Mouse (Mus musculus): ENCODE results near the gene Btf3. TPM values are rescaled to one million over a fixed set of nuclear protein-coding genes. Genes with fewer than 3 reads are reported as not detected.
A peak's percentile ranks its signal among the peaks of the same experiment; 100 is the strongest.

Gene Btf3
- polyA plus RNA-seq, 1 experiment = 1,134 TPM

DNA sequence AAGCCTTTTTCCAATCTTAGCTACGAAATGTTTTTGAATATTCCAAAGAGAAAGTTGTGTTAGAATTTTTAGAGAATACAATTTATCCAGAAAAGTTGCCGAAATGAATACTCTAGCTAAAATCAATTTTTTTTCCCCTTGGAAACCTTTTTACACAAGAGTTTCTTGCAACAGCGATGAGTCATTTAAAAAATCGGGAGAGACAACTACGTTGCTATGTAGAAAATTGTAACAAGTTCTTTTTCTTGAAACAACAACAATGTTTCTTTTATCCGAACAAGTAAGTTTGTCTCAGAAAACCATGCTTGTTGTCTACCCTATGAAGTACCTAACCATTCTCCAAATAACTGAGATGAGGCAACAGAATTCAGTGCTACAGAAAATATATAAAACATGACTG is 1.1 kb upstream of the Btf3 start:
- Histone ChIP-seq H3ac (ENCODE audit: control insufficient read depth, insufficient read length) (no peak overlapping the region), H3K27me3 (ENCODE audit: control insufficient read depth, insufficient read depth, insufficient read length) (no peaks in the 10 kb centered on the region), H3K4me2 (ENCODE audit: low read depth) (peak overlapping the region; percentile 98), H3K79me2 (ENCODE audit: control insufficient read depth, insufficient read depth) (peaks cover 37% of the 10 kb centered on the region), H3K4me3 (peak overlapping the region; percentile 78), H3K36me3 (ENCODE audit: control insufficient read depth, insufficient read depth) (peaks cover 21% of the 10 kb centered on the region)
- TF ChIP-seq CEBPB (IDR thresholded peaks at IDR 0.05; ENCODE audit: insufficient read depth, poor library complexity, severe bottlenecking) (no peak), MYOD1 (IDR thresholded peaks at IDR 0.05; ENCODE audit: control insufficient read depth in 1 of 3, insufficient read length in 2 of 3, low read depth in 2 of 3) (no peak), MYOG (IDR thresholded peaks at IDR 0.05; ENCODE audit: control insufficient read depth in 1 of 3, insufficient read depth in 1 of 3, insufficient read length in 2 of 3, low read depth in 2 of 3) (no peak), POLR2AphosphoS2 (IDR thresholded peaks at IDR 0.05; ENCODE audit: insufficient read length, low read depth) (no peak), TCF3 (IDR thresholded peaks at IDR 0.05; ENCODE audit: insufficient read length, low read depth) (no peak), POLR2A (IDR thresholded peaks at IDR 0.05; ENCODE audit: insufficient read length, low read depth) (no peak), USF1 (IDR thresholded peaks at IDR 0.05; ENCODE audit: low read depth) (no peak), E2F4 (IDR thresholded peaks at IDR 0.05; ENCODE audit: insufficient read depth) (no peak), MAX (IDR thresholded peaks at IDR 0.05; ENCODE audit: low read depth) (no peak), REST (IDR thresholded peaks at IDR 0.05; ENCODE audit: insufficient read depth, insufficient read length) (no peak), SRF (IDR thresholded peaks at IDR 0.05; ENCODE audit: control insufficient read depth, insufficient read length, low read depth) (no peak), TCF12 (IDR thresholded peaks at IDR 0.05; ENCODE audit: insufficient read depth, poor library complexity, severe bottlenecking) (no peak)

DNA sequence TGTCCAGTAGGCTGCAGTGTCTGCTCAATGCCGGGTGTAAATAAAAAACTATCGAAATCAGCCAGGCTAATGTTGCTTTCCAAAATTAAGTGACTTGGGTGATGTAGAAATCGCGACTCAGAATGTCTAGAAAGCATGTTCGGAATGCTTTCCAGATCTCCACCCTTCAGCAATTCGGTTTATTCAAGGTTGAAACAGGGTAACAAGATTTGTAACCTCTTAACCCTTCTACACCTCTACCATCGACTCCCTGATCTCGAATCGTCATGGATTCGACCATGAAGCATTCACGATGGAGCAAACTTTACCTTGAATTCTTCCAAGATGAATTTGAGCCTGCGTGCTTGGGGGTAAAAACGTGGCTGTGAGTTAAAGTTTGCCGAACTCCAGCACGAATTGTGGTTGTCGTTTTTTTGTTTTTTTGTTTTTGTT is 456 bp upstream of the Btf3 start:
- Histone ChIP-seq H3K4me2 (ENCODE audit: low read depth) (peak overlapping the region; percentile 98), H3K27me3 (ENCODE audit: control insufficient read depth, insufficient read depth, insufficient read length) (no peaks in the 10 kb centered on the region), H3ac (ENCODE audit: control insufficient read depth, insufficient read length) (peak overlapping the region; percentile 100), H3K36me3 (ENCODE audit: control insufficient read depth, insufficient read depth) (peaks cover 28% of the 10 kb centered on the region), H3K79me2 (ENCODE audit: control insufficient read depth, insufficient read depth) (peaks cover 43% of the 10 kb centered on the region), H3K4me3 (peak overlapping the region; percentile 78)
- no peak for TF ChIP-seq TCF12 (IDR thresholded peaks at IDR 0.05; ENCODE audit: insufficient read depth, poor library complexity, severe bottlenecking)
- TF ChIP-seq SRF (IDR thresholded peaks at IDR 0.05; ENCODE audit: control insufficient read depth, insufficient read length, low read depth) = no peak
- TF ChIP-seq USF1 (IDR thresholded peaks at IDR 0.05; ENCODE audit: low read depth) = no peak
- no peak for TF ChIP-seq E2F4 (IDR thresholded peaks at IDR 0.05; ENCODE audit: insufficient read depth)
- TF ChIP-seq REST (IDR thresholded peaks at IDR 0.05; ENCODE audit: insufficient read depth, insufficient read length) = no peak
- TF ChIP-seq POLR2A (IDR thresholded peaks at IDR 0.05; ENCODE audit: insufficient read length, low read depth) = no peak
- TF ChIP-seq MYOD1 (IDR thresholded peaks at IDR 0.05; ENCODE audit: control insufficient read depth in 1 of 3, insufficient read length in 2 of 3, low read depth in 2 of 3) = no peak
- TF ChIP-seq MAX (IDR thresholded peaks at IDR 0.05; ENCODE audit: low read depth) = no peak
- TF ChIP-seq POLR2AphosphoS2 (IDR thresholded peaks at IDR 0.05; ENCODE audit: insufficient read length, low read depth) = no peak
- no peak for TF ChIP-seq TCF3 (IDR thresholded peaks at IDR 0.05; ENCODE audit: insufficient read length, low read depth)
- no peak for TF ChIP-seq MYOG (IDR thresholded peaks at IDR 0.05; ENCODE audit: control insufficient read depth in 1 of 3, insufficient read depth in 1 of 3, insufficient read length in 2 of 3, low read depth in 2 of 3)
- no peak for TF ChIP-seq CEBPB (IDR thresholded peaks at IDR 0.05; ENCODE audit: insufficient read depth, poor library complexity, severe bottlenecking)

DNA sequence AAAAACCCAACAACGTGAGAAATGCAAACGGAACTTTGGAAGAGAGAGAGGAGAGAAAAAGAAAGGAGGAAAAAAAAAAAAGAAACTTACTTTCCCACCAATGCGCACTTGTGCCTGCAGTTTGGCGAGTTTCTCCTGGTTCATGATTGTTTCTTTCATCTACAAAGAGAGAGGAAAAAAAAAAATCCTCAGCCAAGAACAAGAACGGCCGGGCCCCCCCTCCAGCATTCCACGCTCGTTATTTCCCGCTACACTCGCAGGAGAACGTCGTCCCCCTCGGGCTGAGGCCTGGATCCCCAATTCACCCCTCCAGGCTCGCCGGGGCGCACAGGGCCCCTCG is 696 bp downstream of the Btf3 start:
- Histone ChIP-seq H3K4me3 (peak overlapping the region; percentile 78), H3K4me2 (ENCODE audit: low read depth) (peak overlapping the region; percentile 91), H3K27me3 (ENCODE audit: control insufficient read depth, insufficient read depth, insufficient read length) (no peaks in the 10 kb centered on the region), H3K79me2 (ENCODE audit: control insufficient read depth, insufficient read depth) (peaks cover 54% of the 10 kb centered on the region), H3ac (ENCODE audit: control insufficient read depth, insufficient read length) (peak overlapping the region; percentile 100), H3K36me3 (ENCODE audit: control insufficient read depth, insufficient read depth) (peaks cover 39% of the 10 kb centered on the region)
- TF ChIP-seq REST (IDR thresholded peaks at IDR 0.05; ENCODE audit: insufficient read depth, insufficient read length) (no peak), SRF (IDR thresholded peaks at IDR 0.05; ENCODE audit: control insufficient read depth, insufficient read length, low read depth) (no peak), POLR2AphosphoS2 (IDR thresholded peaks at IDR 0.05; ENCODE audit: insufficient read length, low read depth) (no peak), MYOG (IDR thresholded peaks at IDR 0.05; ENCODE audit: control insufficient read depth in 1 of 3, insufficient read depth in 1 of 3, insufficient read length in 2 of 3, low read depth in 2 of 3) (no peak), MAX (IDR thresholded peaks at IDR 0.05; ENCODE audit: low read depth) (no peak), POLR2A (IDR thresholded peaks at IDR 0.05; ENCODE audit: insufficient read length, low read depth) (no peak), MYOD1 (IDR thresholded peaks at IDR 0.05; ENCODE audit: control insufficient read depth in 1 of 3, insufficient read length in 2 of 3, low read depth in 2 of 3) (no peak), USF1 (IDR thresholded peaks at IDR 0.05; ENCODE audit: low read depth) (no peak)

GRCm38 (mm10) chr13:98315124-98315523 is 1.7 kb downstream of the Btf3 start:
- TF ChIP-seq REST (IDR thresholded peaks at IDR 0.05; ENCODE audit: insufficient read depth, insufficient read length) (no peak), POLR2A (IDR thresholded peaks at IDR 0.05; ENCODE audit: insufficient read length, low read depth) (no peak), TCF12 (IDR thresholded peaks at IDR 0.05; ENCODE audit: insufficient read depth, poor library complexity, severe bottlenecking) (no peak), E2F4 (IDR thresholded peaks at IDR 0.05; ENCODE audit: insufficient read depth) (no peak), CEBPB (IDR thresholded peaks at IDR 0.05; ENCODE audit: insufficient read depth, poor library complexity, severe bottlenecking) (no peak), USF1 (IDR thresholded peaks at IDR 0.05; ENCODE audit: low read depth) (no peak), POLR2AphosphoS2 (IDR thresholded peaks at IDR 0.05; ENCODE audit: insufficient read length, low read depth) (no peak), TCF3 (IDR thresholded peaks at IDR 0.05; ENCODE audit: insufficient read length, low read depth) (no peak), SRF (IDR thresholded peaks at IDR 0.05; ENCODE audit: control insufficient read depth, insufficient read length, low read depth) (no peak), MAX (IDR thresholded peaks at IDR 0.05; ENCODE audit: low read depth) (no peak), MYOD1 (IDR thresholded peaks at IDR 0.05; ENCODE audit: control insufficient read depth in 1 of 3, insufficient read length in 2 of 3, low read depth in 2 of 3) (no peak), MYOG (IDR thresholded peaks at IDR 0.05; ENCODE audit: control insufficient read depth in 1 of 3, insufficient read depth in 1 of 3, insufficient read length in 2 of 3, low read depth in 2 of 3) (no peak)
- H3K36me3 ChIP-seq (ENCODE audit: control insufficient read depth, insufficient read depth) = peaks cover 49% of the 10 kb centered on the region
- no peaks in the 10 kb centered on the region for H3K27me3 ChIP-seq (ENCODE audit: control insufficient read depth, insufficient read depth, insufficient read length)
- peaks cover 64% of the 10 kb centered on the region for H3K79me2 ChIP-seq (ENCODE audit: control insufficient read depth, insufficient read depth)
- peak overlapping the region; percentile 78 for H3K4me3 ChIP-seq
- peak overlapping the region; percentile 91 for H3K4me2 ChIP-seq (ENCODE audit: low read depth)
- H3ac ChIP-seq (ENCODE audit: control insufficient read depth, insufficient read length) = no peak overlapping the region

All from myocyte (in vitro differentiated cells).